Mouse (Mus musculus) lung, embryonic 14.5 days (tissue): ENCODE measurements at regions not wholly inside any gene's neighbourhood (a gene's known extent, or its start where the extent isn't known, plus 50 kb on each side); places are given as distances from the start of the nearest gene placed in this dataset.

Experiments
- ATAC-seq: fragments of 200-750 bp; cut with Nextera tagmentation; 2 replicates; pipeline ENCODE4 v1.8.0; 2017; ENCODE audit warnings: mild to moderate bottlenecking, moderate TSS enrichment, moderate library complexity; ENCODE audit not compliant: insufficient read depth
- DNase-seq: peaks from one replicate; pipeline ENCODE4 v3.0.0-alpha.2; 2015
- H3K27ac ChIP-seq: fragments of 300-500 bp; sonication (generic); 2 replicates; pipeline ENCODE4 v1.5.1; 2014; ENCODE audit warnings: low read depth, mild to moderate bottlenecking, moderate library complexity
- H3K27me3 ChIP-seq: fragments of 300-500 bp; sonication (generic); 2 replicates; pipeline ENCODE4 v1.6.1; 2014; ENCODE audit warnings: low read length, control low read depth; ENCODE audit not compliant: insufficient read depth
- H3K36me3 ChIP-seq: fragments of 300-500 bp; sonication (generic); 2 replicates; pipeline ENCODE4 v1.6.1; 2014; ENCODE audit warnings: control low read depth; ENCODE audit not compliant: insufficient read depth
- H3K4me1 ChIP-seq: fragments of 300-500 bp; sonication (generic); 2 replicates; pipeline ENCODE4 v1.6.1; 2014; ENCODE audit warnings: antibody characterized with exemption, control low read depth; ENCODE audit not compliant: insufficient read depth
- H3K4me2 ChIP-seq: fragments of 300-500 bp; sonication (generic); 2 replicates; pipeline ENCODE4 v1.6.1; 2014; ENCODE audit warnings: mild to moderate bottlenecking
- H3K4me3 ChIP-seq: fragments of 300-500 bp; sonication (generic); 2 replicates; pipeline ENCODE4 v1.5.1; 2014; ENCODE audit warnings: low read depth, low read length
- H3K9ac ChIP-seq: fragments of 300-500 bp; sonication (generic); 2 replicates; pipeline ENCODE4 v1.6.1; 2014
- H3K9me3 ChIP-seq: fragments of 300-500 bp; sonication (generic); 2 replicates; pipeline ENCODE4 v1.6.1; 2016; ENCODE audit warnings: low read depth, low read length, control low read depth
- CTCF ChIP-seq: IDR thresholded peaks from 2 replicates; pipeline ENCODE4 v1.5.1; 2016; ENCODE audit warnings: antibody characterized with exemption, low read depth
- WGBS: fragments of 180-500 bp; shearing (Covaris S2); extraction: QIAGEN DNeasy Blood & Tissue Kit; methylation state at CpG from one replicate; pipeline ENCODE4 v1.1.7; 2014; 5-methylcytosine and 5-hydroxymethylcytosine counted together

- no peak for DNase-seq
These were observed 200.9 kb upstream of the Marcks start for GRCm38 (mm10) chr10:37339658-37340057.

GRCm38 (mm10) chr10:37338073-37338912, 199.6 kb upstream of the Marcks start:
- Histone ChIP-seq H3K27me3 (no peaks in the 10 kb centered on the region), H3K9ac (no peak overlapping the region), H3K27ac (no peak overlapping the region), H3K4me1 (no peaks in the 10 kb centered on the region), H3K4me3 (no peak overlapping the region), H3K9me3 (no peaks in the 10 kb centered on the region), H3K36me3 (no peaks in the 10 kb centered on the region), H3K4me2 (no peak overlapping the region)
- 66% methylated on average over 4 of the region's 4 CpGs for WGBS
- no peak for TF ChIP-seq CTCF
- no peak for DNase-seq
- no peak for ATAC-seq

More at GRCm38 (mm10) chr10:37339658-37340057, 200.9 kb upstream of the Marcks start:
- no peak overlapping the region for H3K27ac ChIP-seq
- H3K4me2 ChIP-seq: no peak overlapping the region
- H3K36me3 ChIP-seq: no peaks in the 10 kb centered on the region
- H3K9ac ChIP-seq: no peak overlapping the region
- H3K9me3 ChIP-seq: no peaks in the 10 kb centered on the region
- 73% methylated on average over 3 of the region's 3 CpGs for WGBS
- no peaks in the 10 kb centered on the region for H3K27me3 ChIP-seq
- no peak for ATAC-seq
- no peaks in the 10 kb centered on the region for H3K4me1 ChIP-seq
- H3K4me3 ChIP-seq: no peak overlapping the region
- TF ChIP-seq CTCF: no peak

- Histone ChIP-seq H3K4me3 (no peak overlapping the region), H3K9ac (no peak overlapping the region), H3K36me3 (no peaks in the 10 kb centered on the region), H3K4me1 (no peaks in the 10 kb centered on the region), H3K27ac (peak overlapping the region; percentile 9; the same call in 1 of the 2 replicates), H3K9me3 (no peaks in the 10 kb centered on the region), H3K4me2 (no peak overlapping the region), H3K27me3 (no peaks in the 10 kb centered on the region)
- WGBS: 8% methylated on average over 3 of the region's 3 CpGs
- no peak for TF ChIP-seq CTCF
- ATAC-seq (peak; percentile 44; the same call in 1 of the 2 replicates), DNase-seq (peak; percentile 57)
These were observed 198.5 kb upstream of the Marcks start for GRCm38 (mm10) chr10:37337172-37337620.

GRCm38 (mm10) chr10:37335148-37335547, 196.4 kb upstream of the Marcks start:
- Histone ChIP-seq H3K4me3 (no peak overlapping the region), H3K27me3 (no peaks in the 10 kb centered on the region), H3K4me1 (no peaks in the 10 kb centered on the region), H3K36me3 (no peaks in the 10 kb centered on the region), H3K4me2 (no peak overlapping the region), H3K9ac (no peak overlapping the region), H3K9me3 (no peaks in the 10 kb centered on the region), H3K27ac (no peak overlapping the region)
- ATAC-seq: no peak
- TF ChIP-seq CTCF: no peak
- 72% methylated on average over 3 of the region's 3 CpGs for WGBS
- no peak for DNase-seq

- H3K4me3 ChIP-seq: no peak overlapping the region
- no peak overlapping the region; the same call in 1 of the 2 replicates for H3K27ac ChIP-seq
- no peak for ATAC-seq
- DNase-seq: no peak
- no peaks in the 10 kb centered on the region for H3K9me3 ChIP-seq
- H3K4me2 ChIP-seq: no peak overlapping the region
- WGBS: 50% methylated on average over 3 of the region's 3 CpGs
- TF ChIP-seq CTCF: no peak
- H3K27me3 ChIP-seq: no peaks in the 10 kb centered on the region
- no peaks in the 10 kb centered on the region for H3K4me1 ChIP-seq
- no peak overlapping the region for H3K9ac ChIP-seq
- H3K36me3 ChIP-seq: no peaks in the 10 kb centered on the region
These were observed 187.4 kb upstream of the Marcks start for GRCm38 (mm10) chr10:37326168-37326534.

- WGBS: 25% methylated on average over 6 of the region's 6 CpGs
- H3K27ac ChIP-seq: no peak overlapping the region
- H3K9me3 ChIP-seq: no peaks in the 10 kb centered on the region
- no peaks in the 10 kb centered on the region for H3K27me3 ChIP-seq
- TF ChIP-seq CTCF: no peak
- no peak for ATAC-seq
- no peak overlapping the region for H3K4me2 ChIP-seq
- H3K9ac ChIP-seq: no peak overlapping the region
- H3K4me1 ChIP-seq: no peaks in the 10 kb centered on the region
- no peak for DNase-seq
- no peak overlapping the region for H3K4me3 ChIP-seq
- no peaks in the 10 kb centered on the region for H3K36me3 ChIP-seq
These were observed 186.9 kb upstream of the Marcks start for GRCm38 (mm10) chr10:37325514-37326167.

- Histone ChIP-seq H3K4me2 (no peak overlapping the region), H3K27ac (no peak overlapping the region), H3K4me1 (no peaks in the 10 kb centered on the region), H3K9me3 (no peaks in the 10 kb centered on the region), H3K4me3 (no peak overlapping the region), H3K27me3 (no peaks in the 10 kb centered on the region), H3K9ac (no peak overlapping the region), H3K36me3 (no peaks in the 10 kb centered on the region)
- ATAC-seq (no peak), DNase-seq (no peak)
- no peak for TF ChIP-seq CTCF
- 40% methylated on average over 1 of the region's 1 CpGs for WGBS
These were observed 185.0 kb upstream of the Marcks start for GRCm38 (mm10) chr10:37323689-37324088.
